8 mouse cellular contexts compared by ENCODE assay signal in the genomic region with DNA sequence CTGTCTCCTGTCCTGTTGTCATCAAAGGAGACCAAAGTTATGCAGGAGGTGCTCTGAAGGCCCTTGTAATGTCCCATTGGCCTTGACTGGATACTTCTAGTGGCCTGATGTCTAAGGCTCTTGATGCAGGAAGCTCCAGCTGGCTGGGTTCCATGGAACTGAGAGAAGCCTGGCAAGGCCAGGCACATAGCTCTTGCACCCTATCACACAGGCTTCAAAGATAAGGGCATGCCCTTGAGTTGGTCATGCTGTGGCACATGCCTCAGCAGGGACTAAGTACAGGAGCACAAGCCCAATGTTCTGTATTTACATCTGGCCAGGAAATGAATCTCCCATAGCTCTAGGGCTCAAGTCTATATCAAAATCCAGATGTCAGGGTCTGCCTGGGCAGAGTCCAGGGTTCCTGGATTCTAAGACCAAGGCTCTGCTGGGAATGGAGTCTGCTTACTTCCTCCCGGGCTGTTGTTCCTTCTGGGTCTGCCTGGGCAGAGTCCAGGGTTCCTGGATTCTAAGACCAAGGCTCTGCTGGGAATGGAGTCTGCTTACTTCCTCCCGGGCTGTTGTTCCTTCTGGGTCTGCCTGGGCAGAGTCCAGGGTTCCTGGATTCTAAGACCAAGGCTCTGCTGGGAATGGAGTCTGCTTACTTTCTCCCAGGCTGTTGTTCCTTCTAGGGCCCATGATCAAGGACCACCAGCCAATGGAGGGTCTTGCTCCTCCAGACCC. TPM values are rescaled to one million over a fixed set of nuclear protein-coding genes. Genes with fewer than 3 reads are reported as not detected.
A peak's percentile ranks its signal among the peaks of the same experiment; 100 is the strongest.
DNase-seq lines count a peak whose midpoint lies in the region; ATAC-seq and TF ChIP-seq lines count a peak whose summit lies in the region.
"Not testable (repeated sequence)": the region's sequence is repeated elsewhere in the genome, so short reads cannot be mapped to it uniquely, and the experiment has no call there.

No protein-coding gene starts in this region.

- 80% methylated on average over 1 of the region's 2 CpGs for WGBS in heart, embryonic 16.5 days
- 40% methylated on average over 1 of the region's 2 CpGs for WGBS in intestine, postnatal 0 days
- no CpG with 5 or more reads among the region's 2 CpGs for WGBS in lung, embryonic 14.5 days

- H3K4me1 ChIP-seq in heart, embryonic 16.5 days (ENCODE audit: control insufficient read depth, insufficient read depth, low read length): peaks cover 34% of the 10 kb centered on the region
- H3K4me1 ChIP-seq in intestine, postnatal 0 days (replicated peaks; ENCODE audit: control insufficient read depth, insufficient read depth, low read length); lung, embryonic 14.5 days (ENCODE audit: insufficient read depth): not testable (repeated sequence)

- not testable (repeated sequence) for H3K36me3 ChIP-seq in heart, embryonic 16.5 days (ENCODE audit: control insufficient read depth, insufficient read depth); intestine, postnatal 0 days (ENCODE audit: control insufficient read depth, insufficient read depth)
- H3K36me3 ChIP-seq in lung, embryonic 14.5 days (ENCODE audit: insufficient read depth): 0 out of 2 replicates have a peak, but pooled peaks cover 14% of the 10 kb centered on the region

- ATAC-seq in heart, embryonic 16.5 days (replicated peaks; ENCODE audit: extremely low read depth, insufficient read depth, low FRiP score): peak; percentile 91
- ATAC-seq in intestine, postnatal 0 days: peak; percentile 82
- peak; percentile 47; the same call in 1 of the 2 replicates for ATAC-seq in lung, embryonic 14.5 days (ENCODE audit: insufficient read depth)

- peak overlapping the region; percentile 85 for H3K27ac ChIP-seq in heart, embryonic 16.5 days (ENCODE audit: low read length)
- H3K27ac ChIP-seq in intestine, postnatal 0 days (ENCODE audit: low read depth, low read length); lung, embryonic 14.5 days (ENCODE audit: low read depth): not testable (repeated sequence)

- H3K9me3 ChIP-seq in heart, embryonic 16.5 days (replicated peaks; ENCODE audit: control insufficient read depth, low read length); intestine, postnatal 0 days (ENCODE audit: control insufficient read depth); lung, embryonic 14.5 days (ENCODE audit: low read depth, low read length): not testable (repeated sequence)

- H3K4me2 ChIP-seq in heart, embryonic 16.5 days (ENCODE audit: low read depth, low read length); intestine, postnatal 0 days (replicated peaks; ENCODE audit: low read depth); lung, embryonic 14.5 days: not testable (repeated sequence)

- not testable (repeated sequence) for H3K4me3 ChIP-seq in heart, embryonic 16.5 days (ENCODE audit: low read length); intestine, postnatal 0 days (ENCODE audit: low read depth, low read length); lung, embryonic 14.5 days (ENCODE audit: low read depth, low read length)

- H3K27me3 ChIP-seq in heart, embryonic 16.5 days (ENCODE audit: control insufficient read depth, insufficient read depth, low read length); intestine, postnatal 0 days (replicated peaks; ENCODE audit: control insufficient read depth, insufficient read depth, low read length); lung, embryonic 14.5 days (ENCODE audit: insufficient read depth, low read length): not testable (repeated sequence)

- DNase-seq in NIH3T3 (ENCODE audit: low read depth): peak; percentile 24
- peak; percentile 21 to 71 for DNase-seq in adrenal gland, postnatal 4 days (ENCODE audit: low spot score in 2 of 2)
- DNase-seq in heart, adult 18-20 months: peak; percentile 85 to 91
- DNase-seq in lung, embryonic 14.5 days: peak; percentile 11
- DNase-seq in ovary, adult 18-20 months (ENCODE audit: low spot score): peak; percentile 87
- peak; percentile 30 to 46 for DNase-seq in urinary bladder, adult 18-20 months (ENCODE audit: low spot score in 2 of 2)

- not testable (repeated sequence) for H3K9ac ChIP-seq in heart, embryonic 16.5 days (ENCODE audit: low read length); intestine, postnatal 0 days (ENCODE audit: low read depth, low read length); lung, embryonic 14.5 days

- not testable (repeated sequence) for TF ChIP-seq CTCF in intestine, postnatal 0 days (IDR thresholded peaks at IDR 0.05; ENCODE audit: low read depth); lung, embryonic 14.5 days (IDR thresholded peaks at IDR 0.05; ENCODE audit: low read depth)

RNA-seq across cellular contexts. Expression of a gene that starts 41.3 kb away (rescaled TPM):
- 10 to 100 TPM; 75.6 to 78.8 TPM for total RNA-seq in adrenal gland, postnatal 4 days (2021)
- 10 to 100 TPM; 31.3 to 32.6 TPM for total RNA-seq in heart, adult 18-20 months (2021)
- 101 and 102 TPM in 2 replicates for polyA plus RNA-seq in heart, embryonic 16.5 days (2015; fragmentation: Nextera tagmentation; extraction: Ambion mirVana)
- polyA plus RNA-seq in intestine, postnatal 0 days (2015; fragmentation: Nextera tagmentation; extraction: Ambion mirVana): 68.8 and 72.1 TPM in 2 replicates
- 159 and 165 TPM in 2 replicates for polyA plus RNA-seq in lung, embryonic 14.5 days (2014; fragmentation: Nextera tagmentation; extraction: Ambion mirVana)

RNA-seq across cellular contexts. Expression of a gene that starts 54.8 kb away (rescaled TPM):
- total RNA-seq in adrenal gland, postnatal 4 days (2021): 10 to 100 TPM; 90.1 to 98.1 TPM
- total RNA-seq in heart, adult 18-20 months (2021): 10 to 100 TPM; 58.2 to 59.1 TPM
- polyA plus RNA-seq in heart, embryonic 16.5 days (2015; fragmentation: Nextera tagmentation; extraction: Ambion mirVana): 54.5 and 61.5 TPM in 2 replicates
- 15.3 and 15.5 TPM in 2 replicates for polyA plus RNA-seq in intestine, postnatal 0 days (2015; fragmentation: Nextera tagmentation; extraction: Ambion mirVana)
- 64.4 and 66.5 TPM in 2 replicates for polyA plus RNA-seq in lung, embryonic 14.5 days (2014; fragmentation: Nextera tagmentation; extraction: Ambion mirVana)

Comparison
In these comparisons a context has a peak if more than half of its experiments do, and no peak if none do; other contexts are left out.
1. DNase-seq: peak in every context shown above with its lines; median percentile 88 in heart, adult 18-20 months; 87 in ovary, adult 18-20 months; 46 in adrenal gland, postnatal 4 days; 38 in urinary bladder, adult 18-20 months; 24 in NIH3T3; 11 in lung, embryonic 14.5 days.